Mouse (Mus musculus) forebrain, embryonic 11.5 days (tissue): Measurements from ENCODE around the gene Cyp2d9. TPM values are rescaled to one million over a fixed set of nuclear protein-coding genes. Genes with fewer than 3 reads are reported as not detected.
A peak's percentile ranks its signal among the peaks of the same experiment; 100 is the strongest.

Experiments used
- ATAC-seq: fragments of 200-750 bp; cut with Nextera tagmentation; replicated peaks from 2 replicates; pipeline ENCODE4 v1.8.0; 2017; ENCODE audit warnings: moderate TSS enrichment; ENCODE audit not compliant: low FRiP score
- DNase-seq: peaks from one replicate; pipeline ENCODE4 v3.0.0-alpha.2; 2017; ENCODE audit warnings: low spot score
- H3K27ac ChIP-seq: fragments of 300-500 bp; sonication (generic); 2 replicates; pipeline ENCODE4 v1.5.1; 2014; ENCODE audit warnings: low read depth, low read length
- H3K27me3 ChIP-seq: fragments of 300-500 bp; sonication (generic); 2 replicates; pipeline ENCODE4 v1.6.1; 2014; ENCODE audit warnings: mild to moderate bottlenecking, low read length, mixed read lengths; ENCODE audit not compliant: control insufficient read depth, insufficient read depth
- H3K36me3 ChIP-seq: fragments of 300-500 bp; sonication (generic); 2 replicates; pipeline ENCODE4 v1.6.1; 2014; ENCODE audit warnings: mild to moderate bottlenecking, low read length, moderate library complexity, mixed read lengths; ENCODE audit not compliant: control insufficient read depth, insufficient read depth
- H3K4me1 ChIP-seq: fragments of 300-500 bp; sonication (generic); replicated peaks from 2 replicates; pipeline ENCODE4 v1.6.1; 2014; ENCODE audit warnings: low read length, mixed read lengths; ENCODE audit not compliant: control insufficient read depth, insufficient read depth
- H3K4me2 ChIP-seq: fragments of 300-500 bp; sonication (generic); 2 replicates; pipeline ENCODE4 v1.6.1; 2014; ENCODE audit warnings: low read depth, mild to moderate bottlenecking, low read length, moderate library complexity, mixed read lengths; ENCODE audit not compliant: severe bottlenecking
- H3K4me3 ChIP-seq: fragments of 300-500 bp; sonication (generic); 2 replicates; pipeline ENCODE4 v1.5.1; 2014; ENCODE audit warnings: low read depth, low read length
- H3K9ac ChIP-seq: fragments of 300-500 bp; sonication (generic); 2 replicates; pipeline ENCODE4 v1.6.1; 2014; ENCODE audit warnings: low read length
- H3K9me3 ChIP-seq: fragments of 300-500 bp; sonication (generic); 2 replicates; pipeline ENCODE4 v1.6.1; 2016; ENCODE audit warnings: low read length, mixed read lengths; ENCODE audit not compliant: control insufficient read depth
- WGBS: fragments of 180-500 bp; shearing (Covaris S2); extraction: QIAGEN DNeasy Blood & Tissue Kit; methylation state at CpG from one replicate; pipeline ENCODE4 v1.1.7; 2014; 5-methylcytosine and 5-hydroxymethylcytosine counted together
- polyA plus RNA-seq: library from polyadenylated mRNA; unstranded; fragments of >200 nt; fragmentation: Nextera tagmentation; extraction: Ambion mirVana; gene quantifications from 2 replicates; pipeline ENCODE4 v1.2.1, GENCODE M21; 2014

The Cyp2d9 gene
- polyA plus RNA-seq, 1 experiment from 2014 or later = not detected

GRCm38 (mm10) chr15:82404163-82404562, 29.1 kb upstream of the Cyp2d9 start:
- H3K36me3 ChIP-seq = no peaks in the 10 kb centered on the region
- 95% methylated on average over 3 of the region's 3 CpGs for WGBS
- no peaks in the 10 kb centered on the region for H3K4me1 ChIP-seq
- no peak overlapping the region for H3K4me3 ChIP-seq
- no peak overlapping the region for H3K9ac ChIP-seq
- no peak overlapping the region for H3K4me2 ChIP-seq
- DNase-seq = no peak
- H3K27ac ChIP-seq = no peak overlapping the region
- H3K27me3 ChIP-seq = no peaks in the 10 kb centered on the region
- H3K9me3 ChIP-seq = no peaks in the 10 kb centered on the region
- ATAC-seq = no peak

GRCm38 (mm10) chr15:82406981-82407380, 26.3 kb upstream of the Cyp2d9 start, which contains the start of gene Cyp2d10:
TSS of gene Cyp2d10 (minus strand) at chr15:82407195.
- H3K9ac ChIP-seq = no peak within 1 kb of the TSS
- H3K36me3 ChIP-seq = no peaks in the 10 kb centered on the region
- no peak for DNase-seq
- H3K27ac ChIP-seq = no peak within 1 kb of the TSS
- no peaks in the 10 kb centered on the region for H3K9me3 ChIP-seq
- no peak for ATAC-seq
- H3K27me3 ChIP-seq = no peaks in the 10 kb centered on the region
- H3K4me1 ChIP-seq = no peaks in the 10 kb centered on the region
- no peak within 1 kb of the TSS for H3K4me3 ChIP-seq
- WGBS = 92% methylated on average over 6 of the region's 6 CpGs
- H3K4me2 ChIP-seq = no peak within 1 kb of the TSS

GRCm38 (mm10) chr15:82407536-82407935, 25.7 kb upstream of the Cyp2d9 start:
- no peak overlapping the region for H3K9ac ChIP-seq
- 94% methylated on average over 4 of the region's 4 CpGs for WGBS

GRCm38 (mm10) chr15:82416797-82417789, 16.1 kb upstream of the Cyp2d9 start:
- Histone ChIP-seq H3K9me3 (no peaks in the 10 kb centered on the region), H3K27me3 (no peaks in the 10 kb centered on the region), H3K9ac (peak overlapping the region; percentile 37; the same call in 1 of the 2 replicates), H3K4me1 (0 out of 2 replicates have a peak, but pooled peaks cover 2% of the 10 kb centered on the region), H3K4me2 (peak overlapping the region; percentile 26; the same call in 1 of the 2 replicates), H3K36me3 (no peaks in the 10 kb centered on the region), H3K27ac (no peak overlapping the region), H3K4me3 (no peak overlapping the region)
- WGBS = 26% methylated on average over 16 of the region's 16 CpGs
- ATAC-seq (peak; percentile 75), DNase-seq (peak; percentile 77)

More at GRCm38 (mm10) chr15:82407536-82407935, 25.7 kb upstream of the Cyp2d9 start:
- Histone ChIP-seq H3K27me3 (no peaks in the 10 kb centered on the region), H3K36me3 (no peaks in the 10 kb centered on the region), H3K9me3 (no peaks in the 10 kb centered on the region), H3K27ac (no peak overlapping the region), H3K4me2 (no peak overlapping the region), H3K4me1 (no peaks in the 10 kb centered on the region), H3K4me3 (no peak overlapping the region)
- ATAC-seq = no peak
- no peak for DNase-seq

GRCm38 (mm10) chr15:82418616-82419015, 14.6 kb upstream of the Cyp2d9 start:
- H3K4me1 ChIP-seq = 0 out of 2 replicates have a peak, but pooled peaks cover 2% of the 10 kb centered on the region
- H3K36me3 ChIP-seq = no peaks in the 10 kb centered on the region
- no peak overlapping the region for H3K4me2 ChIP-seq
- no peak overlapping the region for H3K27ac ChIP-seq
- ATAC-seq (no peak), DNase-seq (no peak)
- H3K9me3 ChIP-seq = no peaks in the 10 kb centered on the region
- WGBS = 82% methylated on average over 1 of the region's 1 CpGs
- H3K9ac ChIP-seq = no peak overlapping the region
- no peak overlapping the region for H3K4me3 ChIP-seq
- no peaks in the 10 kb centered on the region for H3K27me3 ChIP-seq

GRCm38 (mm10) chr15:82422935-82423334, 10.3 kb upstream of the Cyp2d9 start:
- Histone ChIP-seq H3K4me1 (no peaks in the 10 kb centered on the region), H3K27me3 (no peaks in the 10 kb centered on the region), H3K27ac (no peak overlapping the region), H3K36me3 (no peaks in the 10 kb centered on the region), H3K9ac (no peak overlapping the region), H3K9me3 (no peaks in the 10 kb centered on the region), H3K4me2 (no peak overlapping the region), H3K4me3 (no peak overlapping the region)
- DNase-seq (no peak), ATAC-seq (no peak)
- WGBS = 78% methylated on average over 4 of the region's 4 CpGs

- H3K4me1 ChIP-seq = no peaks in the 10 kb centered on the region
- H3K9me3 ChIP-seq = no peaks in the 10 kb centered on the region
- no peak for ATAC-seq
- no peaks in the 10 kb centered on the region for H3K27me3 ChIP-seq
- no peaks in the 10 kb centered on the region for H3K36me3 ChIP-seq
- no peak overlapping the region for H3K9ac ChIP-seq
- WGBS = 77% methylated on average over 3 of the region's 3 CpGs
- DNase-seq = no peak
- H3K4me3 ChIP-seq = no peak overlapping the region
- no peak overlapping the region for H3K27ac ChIP-seq
- no peak overlapping the region for H3K4me2 ChIP-seq
These were observed 9.8 kb upstream of the Cyp2d9 start for GRCm38 (mm10) chr15:82423471-82423870.

GRCm38 (mm10) chr15:82433621-82434020, 384 bp downstream of the Cyp2d9 start:
- H3K9me3 ChIP-seq = no peaks in the 10 kb centered on the region; the same call in 1 of the 2 replicates
- H3K4me2 ChIP-seq = no peak overlapping the region
- no peak overlapping the region for H3K4me3 ChIP-seq
- no peaks in the 10 kb centered on the region for H3K27me3 ChIP-seq
- no peaks in the 10 kb centered on the region for H3K36me3 ChIP-seq
- ATAC-seq (no peak), DNase-seq (no peak)
- no peak overlapping the region for H3K9ac ChIP-seq
- H3K27ac ChIP-seq = no peak overlapping the region
- no peaks in the 10 kb centered on the region for H3K4me1 ChIP-seq
- WGBS = 95% methylated on average over 3 of the region's 3 CpGs
